Mouse (Mus musculus) lung, postnatal 4 days (tissue): ENCODE measurements at regions not wholly inside any gene's neighbourhood (a gene's known extent, or its start where the extent isn't known, plus 50 kb on each side); places are given as distances from the start of the nearest gene placed in this dataset.
"Not testable (repeated sequence)": the region's sequence is repeated elsewhere in the genome, so short reads cannot be mapped to it uniquely, and the experiment has no call there.

ENCODE experiments used
- DNase-seq, 2 experiments: peaks; one replicate each; pipeline ENCODE4 v3.0.0; 2021

DNA sequence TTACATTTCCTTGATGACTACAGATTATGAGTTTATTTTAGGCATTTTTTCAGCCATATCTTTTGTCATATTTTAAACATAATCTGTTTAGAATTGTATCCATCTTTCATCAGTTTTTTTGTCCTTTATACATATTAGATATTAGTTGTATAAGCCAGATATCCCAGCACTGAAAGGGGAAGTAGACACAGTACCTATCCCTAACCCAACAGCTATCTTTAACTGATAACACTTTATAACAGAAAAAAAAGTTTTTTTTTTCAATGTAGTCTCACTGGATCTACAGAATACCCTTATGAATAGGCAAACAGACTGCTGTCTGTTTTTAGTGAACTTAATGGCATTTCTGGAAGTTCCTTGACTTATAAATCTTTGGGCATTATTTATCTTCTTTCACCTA, 1152.1 kb upstream of the Fam98a start:
- DNase-seq: no peak

- no peak for DNase-seq
These were observed 1144.5 kb upstream of the Fam98a start for GRCm38 (mm10) chr17:76696219-76696618.

- no peak for DNase-seq
These were observed 1106.3 kb upstream of the Fam98a start for GRCm38 (mm10) chr17:76658056-76658455.

DNA sequence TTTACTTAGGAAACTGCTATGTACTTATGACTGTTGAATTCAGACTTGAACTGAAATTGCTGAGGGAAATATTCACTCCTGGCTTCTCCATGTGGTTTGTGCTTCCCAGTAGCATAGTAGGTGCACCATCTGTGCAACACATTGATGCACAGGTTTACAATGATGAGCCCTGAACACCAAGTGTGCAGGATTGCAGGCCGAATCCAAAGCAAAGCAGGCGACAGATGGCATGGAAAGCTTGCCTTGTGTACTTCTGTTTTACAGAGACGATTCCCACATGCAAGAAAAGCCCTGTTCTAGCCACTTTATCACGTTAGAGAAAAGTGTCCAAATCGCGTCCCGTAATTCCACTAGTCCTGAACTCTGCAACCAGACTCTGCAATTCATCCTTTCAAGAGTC, 1074.2 kb upstream of the Fam98a start:
- no peak for DNase-seq

GRCm38 (mm10) chr17:76605237-76605636, 1053.5 kb upstream of the Fam98a start:
- no peak for DNase-seq

GRCm38 (mm10) chr17:76578323-76578722, 1026.6 kb upstream of the Fam98a start:
- no peak for DNase-seq

DNA sequence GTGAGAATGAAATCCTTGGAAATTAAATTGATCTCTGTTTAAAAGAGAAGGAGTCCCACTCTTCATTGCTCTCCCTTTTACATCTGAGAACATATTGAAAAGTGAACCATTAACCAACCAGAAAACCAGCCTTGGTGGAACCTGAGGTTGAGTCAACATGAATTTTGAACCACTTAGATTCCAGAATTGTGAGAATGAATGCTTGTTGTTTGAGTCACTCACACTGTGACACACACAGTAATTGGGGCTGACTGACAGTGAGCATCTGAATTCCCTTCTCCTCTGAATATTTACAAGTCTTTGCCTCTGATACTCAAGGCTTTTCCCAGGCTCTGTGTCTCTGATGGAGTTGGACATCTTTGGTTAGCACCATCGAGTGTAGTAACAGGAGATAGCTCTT, 1008.0 kb upstream of the Fam98a start:
- no peak for DNase-seq

DNA sequence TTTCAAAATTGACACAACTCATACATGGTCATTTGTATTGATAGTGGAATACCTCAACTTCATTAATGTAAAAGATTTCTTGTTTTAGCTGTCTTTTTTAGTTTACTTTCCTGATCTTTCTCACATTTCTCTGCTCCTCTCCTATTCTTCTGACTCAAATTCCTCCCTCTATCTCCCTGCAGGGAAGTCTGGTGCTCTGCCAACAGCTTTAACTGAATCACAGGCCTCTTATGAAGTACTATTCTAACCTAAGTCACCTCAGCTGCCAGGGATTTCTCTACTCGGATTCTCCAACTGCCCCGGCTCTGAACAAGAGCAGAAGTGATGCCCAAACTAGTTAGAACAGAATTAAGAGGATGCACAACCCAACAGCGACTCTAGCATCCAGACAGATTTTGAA, 993.8 kb upstream of the Fam98a start:
- no peak for DNase-seq

GRCm38 (mm10) chr17:76535772-76536171, 984.0 kb upstream of the Fam98a start:
- no peak for DNase-seq

DNA sequence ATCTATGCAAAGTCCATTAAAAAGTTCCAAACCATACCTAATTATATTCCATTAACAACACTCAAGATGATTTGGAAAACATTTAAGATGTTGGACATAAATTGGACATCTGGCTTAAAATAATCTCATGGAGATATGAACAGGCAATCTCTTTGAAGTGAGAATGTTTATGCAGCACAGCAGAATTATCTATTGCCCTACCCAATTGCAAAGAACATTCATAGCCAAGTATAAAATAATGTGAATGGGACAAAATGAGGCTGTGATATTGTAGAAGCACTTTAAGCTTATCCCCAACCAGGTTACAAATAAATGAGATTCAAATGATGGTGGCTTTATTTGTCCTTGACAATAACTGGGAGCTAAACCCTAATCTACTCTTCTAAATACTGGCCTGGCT, 950.0 kb upstream of the Fam98a start:
- DNase-seq: no peak

DNA sequence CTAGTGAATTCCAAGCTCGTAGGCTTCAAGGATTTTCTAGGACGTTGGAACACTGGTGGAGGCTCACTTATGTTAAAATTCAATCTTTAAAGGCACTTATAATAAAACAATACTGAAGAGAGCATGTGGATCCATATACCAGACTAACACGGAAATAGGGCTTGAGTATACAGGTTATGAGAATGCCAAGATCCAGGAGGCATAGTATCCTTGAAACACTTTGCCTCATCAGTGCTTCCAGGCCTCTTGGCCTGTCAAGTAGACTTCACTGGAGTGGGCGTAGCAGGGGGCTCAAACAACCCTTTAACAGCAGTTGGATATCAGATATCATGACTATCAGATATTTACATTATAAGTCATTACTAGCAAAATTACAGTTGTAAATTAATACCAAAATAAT, 948.7 kb upstream of the Fam98a start:
- DNase-seq: no peak

DNA sequence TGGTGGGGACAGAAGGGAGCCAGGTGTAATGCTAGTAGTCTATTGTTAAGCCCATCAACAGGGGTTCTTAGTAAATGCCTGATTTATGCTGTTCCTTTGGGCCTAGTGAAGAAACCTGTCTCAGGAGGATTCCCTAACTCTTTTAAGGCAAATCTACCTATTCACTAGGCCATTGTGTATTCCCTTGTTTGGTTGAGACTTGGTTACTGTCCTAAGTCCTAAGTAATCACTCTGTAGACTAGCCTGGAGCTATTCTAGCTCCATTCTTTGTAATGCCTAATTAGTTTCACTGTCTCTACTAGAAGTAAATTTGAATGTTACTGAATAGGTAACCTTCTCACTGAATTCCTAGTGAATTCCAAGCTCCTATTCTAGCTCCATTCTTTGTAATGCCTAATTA, 948.2 kb upstream of the Fam98a start:
- not testable (repeated sequence) for DNase-seq

DNA sequence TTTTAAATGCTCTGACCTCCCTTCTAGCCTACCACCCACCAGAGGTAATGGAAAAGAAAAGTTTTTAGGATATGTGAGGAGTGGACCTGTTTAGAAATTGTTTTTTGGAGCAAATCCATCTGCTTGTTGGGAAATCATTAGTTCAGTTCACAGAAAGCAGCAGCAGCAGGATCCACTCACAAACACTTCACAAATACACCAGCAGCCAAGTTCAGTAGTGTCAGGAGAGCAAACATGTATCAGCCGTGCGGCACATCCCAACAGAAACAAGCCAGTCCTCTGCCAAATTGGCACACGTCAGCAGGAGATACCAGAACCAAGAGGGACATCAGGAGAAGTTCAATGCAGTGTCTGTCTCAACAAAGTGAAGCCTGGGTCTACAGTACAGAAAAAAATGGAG, 935.6 kb upstream of the Fam98a start:
- peak; percentile 43 to 71 for DNase-seq

DNA sequence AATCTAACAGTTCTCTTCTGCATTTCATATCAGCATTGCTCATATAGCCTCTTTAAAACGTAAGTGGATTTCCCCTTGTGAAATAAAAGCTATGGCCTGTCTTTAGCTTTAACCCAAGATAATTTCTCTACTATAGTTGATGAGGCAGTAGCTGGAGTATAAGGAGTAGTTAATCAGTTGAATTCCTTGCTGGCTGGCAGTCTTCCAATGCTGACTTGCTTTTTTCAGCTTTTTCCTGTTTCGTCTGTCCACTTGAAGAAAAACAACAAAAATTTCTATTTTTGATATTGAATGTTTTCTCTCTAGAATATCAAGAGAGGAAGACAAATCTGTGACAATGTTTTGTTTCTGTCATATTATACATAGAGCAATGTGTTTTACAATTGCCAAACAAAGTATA, 932.4 kb upstream of the Fam98a start:
- no peak for DNase-seq

- DNase-seq: no peak
These were observed 899.6 kb upstream of the Fam98a start for GRCm38 (mm10) chr17:76451296-76451834.
